Mouse (Mus musculus) C2C12 (cell line): ENCODE measurements around the gene Ugt1a6b. TPM values are rescaled to one million over a fixed set of nuclear protein-coding genes. Genes with fewer than 3 reads are reported as not detected.

ENCODE experiments used
- H3K27me3 ChIP-seq: one replicate; pipeline ENCODE4 v1.6.1; 2011; ENCODE audit not compliant: control insufficient read depth, insufficient read depth, insufficient read length
- H3K36me3 ChIP-seq: one replicate; pipeline ENCODE4 v1.6.1; 2011; ENCODE audit not compliant: control insufficient read depth, insufficient read depth
- H3K4me3 ChIP-seq: one replicate; pipeline ENCODE4 v1.5.1; 2011; ENCODE audit warnings: mild to moderate bottlenecking, control low read depth; ENCODE audit not compliant: poor library complexity, insufficient read depth, severe bottlenecking
- H3K79me2 ChIP-seq: one replicate; pipeline ENCODE4 v1.6.1; 2011; ENCODE audit not compliant: control insufficient read depth, insufficient read depth
- H3K79me3 ChIP-seq: one replicate; pipeline ENCODE4 v1.6.1; 2011; ENCODE audit warnings: low read depth, control low read depth
- H3ac ChIP-seq: one replicate; pipeline ENCODE3; 2011; ENCODE audit warnings: low read depth; ENCODE audit not compliant: control insufficient read depth, insufficient read length
- CEBPB ChIP-seq: IDR thresholded peaks from one replicate; pipeline ENCODE4 v1.6.1; 2011; ENCODE audit warnings: low read depth, mild to moderate bottlenecking, control low read depth, moderate library complexity
- CTCF ChIP-seq: IDR thresholded peaks from one replicate; pipeline ENCODE4 v1.5.1; 2011; ENCODE audit not compliant: control insufficient read depth, insufficient read depth, insufficient read length
- FOSL1 ChIP-seq: IDR thresholded peaks from one replicate; pipeline ENCODE4 v1.8.0; 2011; ENCODE audit warnings: mild to moderate bottlenecking, low read length; ENCODE audit not compliant: poor library complexity, insufficient read depth, severe bottlenecking
- MAX ChIP-seq: IDR thresholded peaks from one replicate; pipeline ENCODE4 v1.6.1; 2011; ENCODE audit warnings: mild to moderate bottlenecking, control low read depth
- MYOD1 ChIP-seq: IDR thresholded peaks from one replicate; pipeline ENCODE4 v1.6.1; 2011; ENCODE audit warnings: low read depth; ENCODE audit not compliant: control insufficient read depth, insufficient read length
- MYOG ChIP-seq: IDR thresholded peaks from one replicate; pipeline ENCODE4 v1.6.1; 2011; ENCODE audit not compliant: control insufficient read depth, insufficient read length; ENCODE audit errors: extremely low read depth
- USF1 ChIP-seq: IDR thresholded peaks from one replicate; pipeline ENCODE4 v1.6.1; 2011; ENCODE audit warnings: low read depth, mild to moderate bottlenecking, control low read depth, moderate library complexity
- polyA plus RNA-seq: library from polyadenylated mRNA; unstranded; fragments of >200 nt; fragmentation: generic; extraction: Trizol; gene quantifications from one replicate; pipeline ENCODE4 v1.2.1, GENCODE M21; 2012; ENCODE audit warnings: missing spikeins

Gene Ugt1a6b
- polyA plus RNA-seq, 1 experiment = not detected

GRCm38 (mm10) chr1:88195687-88196086, 92.6 kb downstream of the Ugt1a6b start:
- Histone ChIP-seq H3K79me3 (no peaks in the 10 kb centered on the region), H3K4me3 (no peak overlapping the region), H3K79me2 (no peaks in the 10 kb centered on the region), H3K27me3 (peaks cover 20% of the 10 kb centered on the region), H3K36me3 (no peaks in the 10 kb centered on the region), H3ac (no peak overlapping the region)
- no peak for TF ChIP-seq CEBPB
- TF ChIP-seq FOSL1 = no peak
- TF ChIP-seq MAX = no peak
- TF ChIP-seq USF1 = no peak
- TF ChIP-seq MYOG = no peak
- no peak for TF ChIP-seq CTCF
- TF ChIP-seq MYOD1 = no peak

- Histone ChIP-seq H3K36me3 (no peaks in the 10 kb centered on the region), H3K27me3 (peaks cover 24% of the 10 kb centered on the region), H3ac (no peak overlapping the region), H3K4me3 (no peak overlapping the region), H3K79me2 (no peaks in the 10 kb centered on the region), H3K79me3 (no peaks in the 10 kb centered on the region)
- TF ChIP-seq USF1 = no peak
- no peak for TF ChIP-seq MYOD1
- no peak for TF ChIP-seq CEBPB
- no peak for TF ChIP-seq MYOG
- TF ChIP-seq FOSL1 = no peak
- TF ChIP-seq MAX = no peak
- no peak for TF ChIP-seq CTCF
Observed at GRCm38 (mm10) chr1:88197443-88197842, 94.4 kb downstream of the Ugt1a6b start.

DNA sequence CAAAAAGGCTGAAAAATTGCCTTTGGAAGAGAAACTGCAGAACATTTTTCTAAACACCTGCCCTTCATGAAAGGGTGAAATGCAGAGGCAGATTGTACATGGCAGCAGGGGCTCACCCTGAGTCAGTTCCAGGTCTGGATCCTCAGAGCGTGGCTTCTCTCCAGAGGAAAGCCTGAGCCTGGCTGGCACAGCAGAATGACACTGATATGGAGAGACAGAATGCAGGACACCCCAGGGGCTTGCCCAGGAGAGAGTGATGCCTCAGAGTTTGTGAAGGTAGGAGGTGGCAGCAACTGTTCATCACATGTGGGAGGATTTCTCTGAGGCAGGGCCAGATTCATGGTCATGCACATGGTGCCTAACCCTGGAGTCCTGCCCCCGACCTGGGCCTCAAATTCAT, 96.9 kb downstream of the Ugt1a6b start:
- H3K36me3 ChIP-seq = no peaks in the 10 kb centered on the region
- peaks cover 24% of the 10 kb centered on the region for H3K27me3 ChIP-seq
- no peak overlapping the region for H3K4me3 ChIP-seq
- no peaks in the 10 kb centered on the region for H3K79me2 ChIP-seq
- H3ac ChIP-seq = no peak overlapping the region
- H3K79me3 ChIP-seq = no peaks in the 10 kb centered on the region
- TF ChIP-seq MYOD1 (no peak), USF1 (no peak), CTCF (no peak), MAX (no peak), CEBPB (no peak), FOSL1 (no peak), MYOG (no peak)

DNA sequence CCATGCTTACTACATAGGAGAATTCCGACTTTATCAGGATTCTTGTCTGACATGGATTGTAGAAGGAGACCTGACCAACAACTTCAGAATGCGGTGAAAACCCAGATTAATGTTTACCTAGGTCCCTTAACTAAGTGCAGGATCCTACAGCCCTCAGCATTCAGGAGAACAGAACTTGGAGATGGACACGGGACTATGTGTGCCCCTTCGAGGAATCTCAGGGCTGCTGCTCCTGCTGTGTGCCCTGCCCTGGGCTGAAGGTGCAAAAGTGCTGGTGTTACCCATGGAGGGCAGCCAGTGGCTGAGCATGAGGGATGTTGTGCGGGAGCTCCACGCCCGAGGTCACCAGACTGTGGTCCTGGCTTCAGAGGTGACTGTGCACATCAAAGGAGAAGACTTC, 97.4 kb downstream of the Ugt1a6b start, which contains the start of gene Ugt1a2:
Gene Ugt1a2 (plus strand): TSS at position 146 of the 400 bp plus-strand sequence.
- Histone ChIP-seq H3K27me3 (peaks cover 24% of the 10 kb centered on the region), H3K79me2 (no peaks in the 10 kb centered on the region), H3K79me3 (no peaks in the 10 kb centered on the region), H3K36me3 (no peaks in the 10 kb centered on the region), H3K4me3 (no peak within 1 kb of the TSS), H3ac (no peak within 1 kb of the TSS)
- TF ChIP-seq USF1 (no peak), FOSL1 (no peak), MYOG (no peak), MAX (no peak), MYOD1 (no peak), CTCF (no peak), CEBPB (no peak)

DNA sequence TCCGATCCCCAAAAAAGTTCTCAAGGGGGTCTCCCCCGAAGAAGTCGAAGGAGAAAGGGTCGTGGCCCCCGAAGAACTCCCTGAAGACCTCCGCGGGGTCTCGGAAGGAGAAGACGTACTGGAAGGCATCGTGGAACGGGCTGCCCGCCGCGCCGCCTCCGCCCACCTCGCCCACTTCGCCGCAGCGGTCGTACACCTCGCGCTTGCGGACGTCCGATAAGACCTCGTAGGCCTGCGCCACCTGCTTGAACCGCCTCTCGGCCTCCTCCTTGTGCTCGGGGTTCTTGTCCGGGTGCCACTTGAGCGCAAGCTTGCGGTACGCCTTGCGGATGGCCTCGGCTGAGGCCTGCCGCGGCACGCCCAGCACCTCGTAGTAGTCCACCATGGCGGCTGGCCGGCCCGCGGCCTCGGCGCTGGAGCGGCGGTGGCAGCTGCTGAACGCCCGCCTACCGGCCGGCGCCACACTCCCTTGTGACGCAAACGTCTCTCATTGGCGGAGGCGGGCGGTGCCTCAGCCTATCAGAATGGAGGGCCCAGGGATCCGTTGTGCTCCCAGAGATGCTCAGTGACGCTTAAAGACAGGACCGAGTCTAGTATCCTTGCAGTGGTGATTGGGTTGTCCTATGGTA, 102.4 kb downstream of the Ugt1a6b start, which contains the start of gene Dnajb3:
Gene Dnajb3 (minus strand): TSS at position 489 of the 629 bp plus-strand sequence.
- Histone ChIP-seq H3ac (no peak within 1 kb of the TSS), H3K36me3 (no peaks in the 10 kb centered on the region), H3K4me3 (no peak within 1 kb of the TSS), H3K79me3 (no peaks in the 10 kb centered on the region), H3K27me3 (peaks cover 11% of the 10 kb centered on the region), H3K79me2 (no peaks in the 10 kb centered on the region)
- TF ChIP-seq MYOD1 (no peak), MYOG (no peak), CEBPB (no peak), MAX (no peak), USF1 (no peak), FOSL1 (no peak), CTCF (no peak)

- no peaks in the 10 kb centered on the region for H3K79me3 ChIP-seq
- no peak overlapping the region for H3K4me3 ChIP-seq
- TF ChIP-seq MAX (no peak), MYOG (no peak)
- H3K27me3 ChIP-seq = peaks cover 3% of the 10 kb centered on the region
- H3K36me3 ChIP-seq = no peaks in the 10 kb centered on the region
- no peaks in the 10 kb centered on the region for H3K79me2 ChIP-seq
- no peak overlapping the region for H3ac ChIP-seq
Observed at GRCm38 (mm10) chr1:88206843-88207479, 103.9 kb downstream of the Ugt1a6b start.
